Mouse (Mus musculus) hematopoietic stem cell, adult 5-6 weeks (primary cell): Measurements from ENCODE around the gene Cnpy1. TPM values are rescaled to one million over a fixed set of nuclear protein-coding genes. Genes with fewer than 3 reads are reported as not detected.

Source experiments
- ATAC-seq, 2 experiments: fragments of 125-278 bp in 1 of 2; replicated peaks in 1 of 2; 2 replicates each; pipeline ENCODE4 v1.8.0; 2016 to 2017; ENCODE audit warnings: inconsistent platforms in 2 of 2, mild to moderate bottlenecking in 2 of 2, moderate number of reproducible peaks in 2 of 2, low read depth in 1 of 2, moderate TSS enrichment in 1 of 2; ENCODE audit not compliant: low FRiP score in 2 of 2, poor library complexity in 2 of 2, severe bottlenecking in 2 of 2, insufficient read depth in 1 of 2, low TSS enrichment in 1 of 2
- total RNA-seq: library from RNA; stranded (forward); fragments of 172-1452, 232-1000 nt; gene quantifications from 2 replicates; pipeline ENCODE4 v1.2.3, GENCODE M21; 2017

Gene Cnpy1
- total RNA-seq, 1 experiment from 2014 or later = not detected

DNA sequence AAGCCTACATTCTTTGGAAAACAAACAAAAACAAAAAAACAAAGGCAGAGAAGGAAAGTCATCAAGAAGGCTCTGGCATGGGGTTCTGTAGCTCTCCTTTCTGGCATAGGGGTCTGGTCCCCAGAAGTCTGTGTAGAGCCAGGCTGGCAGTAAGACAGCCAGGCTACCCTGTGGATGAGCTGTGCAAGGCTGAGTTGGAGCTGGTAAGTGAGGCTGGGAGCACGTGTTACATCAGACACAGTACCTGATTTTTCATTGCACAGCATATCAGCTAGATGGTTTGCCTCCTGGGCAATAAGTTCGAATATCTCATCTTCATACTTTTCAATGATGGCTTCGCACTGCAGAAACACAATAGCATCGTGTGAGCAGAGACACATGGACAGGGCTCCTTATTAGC, 38.6 kb downstream of the Cnpy1 start:
- no peak for ATAC-seq

DNA sequence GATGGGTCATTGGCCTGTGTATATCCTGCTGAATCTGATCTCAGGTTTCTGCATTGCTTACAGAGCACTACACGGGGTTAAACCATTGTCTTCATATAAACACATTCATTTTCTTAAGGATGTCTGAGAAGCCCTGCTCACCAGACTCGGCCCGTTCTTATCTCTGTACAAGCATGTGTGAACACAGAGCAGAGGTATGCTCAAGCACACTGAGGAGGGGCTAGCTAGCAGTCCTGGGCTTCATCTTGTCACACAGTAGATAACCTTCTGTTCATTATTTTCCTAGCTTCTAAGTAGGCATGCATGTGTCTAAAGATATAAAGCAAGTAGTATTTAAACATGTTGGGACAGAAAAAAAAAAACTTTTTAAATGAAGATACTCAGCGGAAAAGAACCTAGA, 39.2 kb downstream of the Cnpy1 start:
- no peak for ATAC-seq

DNA sequence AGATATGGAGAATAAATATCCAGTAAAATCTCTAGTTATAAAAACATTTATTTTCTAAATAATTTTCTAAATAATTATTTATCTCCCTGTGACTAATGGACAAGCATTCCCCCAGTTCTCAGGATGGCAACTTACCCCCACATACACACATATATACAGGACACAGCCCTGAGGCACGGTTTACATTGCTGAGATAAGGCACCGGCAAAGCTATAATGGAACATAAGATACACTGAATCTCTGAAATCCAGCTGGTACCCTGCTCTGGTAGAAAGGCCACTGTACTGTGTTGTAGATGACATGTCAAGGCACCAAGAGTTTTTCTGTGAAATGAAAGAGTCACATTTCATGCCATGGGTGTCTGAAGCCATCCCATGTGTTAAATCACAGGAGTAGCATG, 40.9 kb downstream of the Cnpy1 start:
- ATAC-seq = no peak

DNA sequence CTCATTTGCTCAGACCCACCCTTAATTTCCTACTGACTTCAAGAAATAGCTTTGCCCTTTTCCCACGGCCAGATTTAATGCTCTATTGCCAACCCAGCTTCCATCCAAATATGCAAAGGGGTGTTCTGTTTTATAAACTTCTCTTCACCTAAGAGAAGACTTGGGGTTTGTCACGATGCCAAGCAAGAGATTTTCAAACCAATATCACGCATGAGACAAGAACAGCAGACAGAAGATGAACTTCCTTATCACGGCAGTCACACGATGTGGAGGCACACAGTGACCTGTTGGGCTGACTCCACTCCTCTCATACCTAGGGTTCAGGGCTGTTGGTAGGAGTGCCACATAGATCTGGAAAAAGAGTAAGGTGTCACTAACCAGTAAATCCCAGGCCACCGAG, 42.5 kb downstream of the Cnpy1 start:
- ATAC-seq = no peak

DNA sequence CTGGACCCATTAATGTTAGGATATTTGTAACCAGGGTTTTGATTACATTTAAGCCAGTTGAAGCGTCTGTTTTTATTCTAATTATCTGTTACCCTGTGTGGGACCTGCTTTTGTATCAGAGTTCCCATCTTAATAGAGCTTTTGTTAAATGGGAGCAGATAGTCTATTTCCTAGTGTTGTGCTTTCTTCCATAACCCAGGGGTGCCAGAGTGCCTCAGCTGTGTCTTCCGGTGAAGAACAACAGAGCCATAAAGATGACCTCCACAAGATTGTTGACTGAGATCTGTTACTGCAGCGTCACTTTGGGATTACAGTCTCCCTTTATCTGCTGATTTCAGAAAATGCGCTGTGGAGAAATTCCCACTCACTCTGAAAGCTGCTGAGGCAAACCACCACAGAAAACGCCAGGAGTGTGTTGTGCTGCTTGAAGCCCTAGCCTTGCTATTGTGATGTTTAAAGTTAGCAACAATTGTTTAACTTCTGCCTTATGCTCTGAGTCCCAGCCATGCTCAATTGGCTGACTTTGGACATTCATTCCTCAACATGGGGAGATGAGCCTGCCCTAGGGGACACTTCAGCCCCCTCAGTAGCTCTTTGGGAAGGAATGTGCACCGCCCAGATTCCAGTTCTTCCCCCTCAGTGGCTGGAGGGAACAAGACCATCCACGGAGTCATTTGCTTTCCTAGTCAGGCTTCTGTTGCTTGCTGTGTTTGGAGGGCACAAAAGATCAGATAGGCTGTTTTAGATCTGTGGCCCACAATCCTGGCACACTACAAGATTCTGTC, 46.3 kb downstream of the Cnpy1 start:
- ATAC-seq = no peak

DNA sequence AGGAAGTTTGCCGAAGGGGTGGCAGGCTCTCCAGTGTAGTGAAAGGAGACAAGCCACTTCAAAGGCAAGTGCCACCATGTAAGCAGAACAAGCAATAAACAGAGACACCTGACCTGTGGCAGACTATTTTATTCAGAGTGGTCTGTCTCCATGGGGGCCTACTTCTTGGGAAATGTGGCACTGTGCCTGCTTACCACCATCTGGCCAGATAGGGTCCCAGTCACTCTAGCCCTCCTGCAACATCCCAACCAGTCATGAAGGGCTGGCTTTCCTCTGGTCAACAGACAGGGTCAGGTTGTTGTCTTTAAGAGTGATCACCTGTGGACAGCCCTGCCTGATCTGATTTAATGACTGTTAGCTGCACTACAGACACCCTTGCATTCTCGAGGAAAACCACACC, 50.1 kb downstream of the Cnpy1 start:
- ATAC-seq = no peak

DNA sequence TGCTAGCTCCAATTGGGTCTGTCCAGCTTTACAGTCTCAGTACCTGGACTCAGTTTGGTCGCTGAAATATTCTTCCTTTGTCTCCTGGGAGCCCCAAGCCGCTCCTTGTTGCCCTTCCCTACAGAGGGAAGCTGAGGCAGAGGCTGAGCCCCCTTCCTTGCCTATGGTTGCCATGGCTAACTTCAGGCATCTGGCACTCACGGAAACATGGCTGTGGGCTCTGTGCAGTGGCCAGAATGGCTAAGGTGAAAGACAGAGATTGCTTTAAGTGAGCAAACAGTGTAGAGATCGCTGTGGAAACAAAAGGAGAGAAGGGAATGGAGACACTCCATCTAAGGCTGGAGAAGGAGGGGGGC, 53.5 kb downstream of the Cnpy1 start:
- ATAC-seq = no peak

DNA sequence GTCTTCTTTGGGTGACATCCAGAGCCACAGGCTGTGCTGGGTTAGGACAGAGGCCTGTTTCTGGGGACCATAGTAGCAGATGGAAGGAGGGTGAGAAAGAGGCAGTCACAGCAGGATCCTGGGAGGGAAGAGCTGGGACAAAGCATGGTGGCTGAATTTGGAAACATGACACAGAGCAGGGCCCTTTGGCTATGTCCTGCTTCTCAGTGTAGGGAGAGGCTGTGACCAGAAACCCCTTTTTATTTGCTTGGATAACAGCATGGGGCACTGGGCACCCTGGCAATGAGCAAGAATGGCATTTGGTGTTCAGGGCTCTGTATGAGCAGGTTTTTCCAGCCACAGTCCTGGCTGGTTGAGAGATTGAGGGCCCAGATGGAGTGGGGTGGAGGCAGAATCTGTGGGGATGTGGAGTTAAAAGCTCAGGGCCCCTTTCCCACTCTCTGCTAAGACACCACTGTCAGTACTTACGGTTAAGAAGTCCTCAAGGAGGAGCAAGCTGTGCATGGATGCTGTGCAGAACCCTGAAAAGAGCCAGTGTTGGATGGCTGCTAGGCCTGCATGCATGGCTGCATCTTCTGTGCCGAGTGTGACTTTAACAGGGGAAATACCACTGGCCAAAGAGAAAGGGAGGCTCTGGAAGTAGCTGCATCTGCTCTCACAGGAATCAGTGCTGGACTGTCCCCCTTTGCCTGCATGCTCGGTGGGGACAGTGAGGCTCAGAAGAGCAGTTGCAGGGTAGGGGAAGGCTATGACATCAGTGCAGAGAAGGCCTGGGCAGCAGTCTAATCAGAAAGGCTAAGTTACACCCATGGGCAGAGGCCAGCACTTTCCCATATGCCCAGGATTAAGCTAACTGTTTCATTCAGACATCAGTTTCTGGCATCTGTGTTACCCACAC, 54.2 kb downstream of the Cnpy1 start:
- no peak for ATAC-seq

DNA sequence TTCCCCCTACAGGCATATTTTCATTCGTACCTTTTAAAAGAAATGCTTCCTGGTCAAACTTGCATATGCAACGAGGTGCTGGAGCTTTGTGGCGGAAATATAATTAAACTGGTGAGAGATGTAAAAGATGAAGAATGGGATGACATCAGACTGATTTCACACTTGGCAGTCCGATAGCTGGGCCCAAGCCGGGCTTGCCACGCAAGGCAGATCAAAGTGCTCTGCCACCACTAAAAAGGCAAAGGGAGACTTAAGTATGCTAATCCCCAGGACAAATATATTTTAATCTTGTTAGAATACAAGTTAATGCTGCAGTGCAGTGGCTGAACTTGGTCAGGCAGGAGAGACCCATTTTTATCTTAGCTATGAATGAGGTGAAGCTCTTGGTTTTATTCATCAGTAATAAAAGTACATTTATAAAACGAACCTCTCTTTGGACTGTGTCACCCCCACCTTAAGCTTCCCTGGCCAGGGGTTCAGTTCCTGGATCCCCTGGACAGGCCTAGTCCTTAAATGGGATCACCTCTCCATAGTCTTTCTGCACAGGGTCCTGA, 66.3 kb downstream of the Cnpy1 start:
- no peak for ATAC-seq

DNA sequence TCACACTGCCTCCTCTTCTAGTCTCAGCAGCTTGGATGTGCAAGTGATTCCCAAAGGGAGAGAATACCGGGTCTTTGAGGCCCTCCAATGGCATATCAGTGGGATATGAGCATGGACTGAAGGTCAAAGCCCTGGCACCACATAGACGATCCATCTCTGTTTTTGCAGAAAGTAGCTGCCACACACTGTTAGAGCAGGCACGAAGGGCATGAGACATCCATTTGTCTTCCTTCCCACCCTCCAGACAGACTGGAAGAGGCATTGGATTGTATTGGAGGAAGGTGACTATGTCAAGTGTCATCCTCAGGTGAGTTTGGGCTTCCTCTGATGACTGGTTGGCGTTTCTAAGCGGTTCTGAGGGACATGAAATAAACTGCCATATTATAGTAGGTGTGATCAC, 67.3 kb downstream of the Cnpy1 start:
- ATAC-seq = no peak

DNA sequence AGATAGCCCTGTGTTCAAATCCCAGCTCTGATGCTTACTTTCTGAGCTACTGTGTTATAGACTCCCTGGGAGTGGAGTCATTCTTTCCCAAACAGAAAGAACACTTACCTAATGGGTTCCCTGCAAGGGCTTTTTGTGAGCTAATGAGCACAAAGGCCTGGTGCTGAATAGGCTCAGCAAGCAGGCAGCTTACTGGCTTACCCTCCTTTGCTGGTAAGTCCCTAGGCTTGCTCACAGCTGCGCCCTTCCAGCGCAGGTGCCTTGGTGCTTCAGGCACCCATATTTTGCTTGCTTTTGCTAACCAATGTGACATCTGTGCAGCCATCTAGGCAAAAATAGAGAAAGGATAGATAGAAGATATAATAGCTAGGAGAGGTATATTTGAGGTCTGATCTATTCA, 69.0 kb downstream of the Cnpy1 start:
- no peak for ATAC-seq

DNA sequence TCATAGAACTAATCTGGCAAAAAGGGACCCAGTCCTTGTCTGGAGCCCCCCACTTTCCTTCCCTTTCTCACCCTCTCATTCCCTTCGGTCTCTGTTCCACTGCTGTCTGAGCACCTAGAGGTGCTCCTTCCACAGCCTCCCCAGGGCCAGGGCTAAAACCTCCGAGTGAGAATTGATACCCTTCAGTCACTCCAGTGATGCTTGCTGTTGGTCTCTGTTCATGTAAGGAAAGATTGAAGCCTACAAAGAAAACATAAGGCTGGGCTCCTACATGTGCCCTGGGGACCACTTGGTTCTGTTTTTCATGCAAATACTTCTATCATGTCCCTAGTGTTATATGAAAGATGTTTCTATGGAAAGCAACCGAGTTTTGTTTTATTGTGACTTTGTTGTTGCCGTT, 69.6 kb downstream of the Cnpy1 start:
- no peak for ATAC-seq

DNA sequence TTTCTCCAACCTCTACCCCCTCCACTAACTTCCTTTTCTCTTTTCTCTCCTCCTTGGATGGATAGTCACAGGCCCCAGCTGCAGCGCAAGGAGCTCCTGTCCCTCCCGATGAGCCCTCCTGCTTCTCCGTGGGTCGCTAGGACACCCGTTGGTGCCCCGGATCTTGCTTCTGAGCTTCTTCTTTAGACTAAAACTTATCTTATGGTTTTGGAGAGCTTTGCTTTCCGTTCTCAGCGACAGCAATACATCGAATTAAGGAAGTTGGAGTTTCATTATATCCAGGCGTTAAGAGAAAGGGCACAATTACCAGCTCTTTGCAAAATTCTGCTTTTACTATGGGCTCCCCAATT, 70.1 kb downstream of the Cnpy1 start:
- ATAC-seq = no peak

DNA sequence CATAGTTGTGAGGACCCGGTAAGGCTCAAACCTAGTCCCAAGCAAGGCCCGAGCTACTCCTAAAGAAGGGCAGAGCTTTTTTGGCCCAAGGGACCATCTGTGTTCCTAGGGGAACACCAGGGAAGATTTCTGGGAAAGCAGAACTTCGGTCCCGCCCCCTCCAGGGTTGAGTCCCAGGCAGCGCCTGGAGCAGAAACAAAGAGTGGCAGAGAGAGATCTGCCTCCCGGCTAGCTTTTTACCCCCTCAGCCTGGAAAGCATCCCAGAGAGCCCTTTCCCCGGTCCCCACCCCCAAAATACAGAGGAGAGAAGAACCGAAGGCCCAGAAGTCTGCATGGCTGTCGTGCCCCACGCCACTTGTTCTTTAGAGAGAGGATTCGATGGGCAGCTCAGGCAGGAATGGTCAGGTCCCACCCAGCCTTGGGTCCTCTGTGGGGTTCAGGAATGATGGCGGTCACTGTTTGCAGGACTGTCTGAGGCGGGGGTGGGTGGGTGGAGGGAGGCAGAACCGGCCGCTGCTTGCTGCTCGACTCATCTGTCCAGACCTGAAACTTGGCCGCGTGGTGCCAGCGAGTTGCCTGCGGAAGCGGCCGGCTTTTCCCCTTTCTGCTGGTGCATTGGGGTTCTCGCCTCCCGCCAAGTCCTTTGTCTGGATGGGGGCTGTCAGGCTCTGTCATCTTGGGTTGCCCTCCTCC, 70.6 kb downstream of the Cnpy1 start:
- no peak for ATAC-seq

DNA sequence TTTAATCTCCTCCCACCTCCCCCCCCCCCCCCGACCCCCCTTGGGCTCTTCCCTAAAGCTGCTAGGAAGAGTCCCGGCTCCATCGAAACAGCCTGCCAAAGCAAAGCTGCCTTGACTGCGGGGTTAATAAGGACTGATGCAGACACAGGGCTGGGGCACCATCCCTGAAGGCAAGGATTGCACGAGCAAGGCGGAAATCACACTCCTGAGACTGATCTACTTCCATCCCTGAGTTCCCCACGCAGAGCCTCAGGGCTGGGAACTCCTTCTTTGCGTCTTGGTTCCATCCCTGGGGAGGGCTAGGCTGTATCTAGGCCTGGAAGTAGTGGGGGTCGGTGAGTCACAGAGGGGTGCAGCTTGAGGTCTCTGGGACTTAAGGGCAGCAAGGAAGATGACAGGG, 71.5 kb downstream of the Cnpy1 start:
- no peak for ATAC-seq

DNA sequence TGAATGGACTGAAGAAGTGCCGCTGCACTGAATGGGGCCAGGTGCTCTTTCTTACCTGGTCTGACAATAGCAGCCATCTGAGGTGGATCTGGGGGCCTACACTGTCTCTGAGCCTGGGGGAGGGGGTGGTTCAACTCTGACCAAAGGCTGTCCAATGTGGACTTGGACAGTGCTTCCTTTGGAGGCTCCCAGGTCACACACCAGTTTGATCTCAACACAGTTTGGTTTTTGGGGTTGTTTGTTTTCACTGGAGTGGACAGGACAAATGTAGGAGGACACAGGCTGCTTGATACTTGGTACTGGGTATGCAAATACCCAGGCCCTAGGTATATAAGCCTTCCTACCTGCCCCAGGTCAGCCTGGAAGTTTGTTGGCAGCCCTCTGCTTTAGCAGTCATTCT, 71.9 kb downstream of the Cnpy1 start:
- ATAC-seq = no peak

DNA sequence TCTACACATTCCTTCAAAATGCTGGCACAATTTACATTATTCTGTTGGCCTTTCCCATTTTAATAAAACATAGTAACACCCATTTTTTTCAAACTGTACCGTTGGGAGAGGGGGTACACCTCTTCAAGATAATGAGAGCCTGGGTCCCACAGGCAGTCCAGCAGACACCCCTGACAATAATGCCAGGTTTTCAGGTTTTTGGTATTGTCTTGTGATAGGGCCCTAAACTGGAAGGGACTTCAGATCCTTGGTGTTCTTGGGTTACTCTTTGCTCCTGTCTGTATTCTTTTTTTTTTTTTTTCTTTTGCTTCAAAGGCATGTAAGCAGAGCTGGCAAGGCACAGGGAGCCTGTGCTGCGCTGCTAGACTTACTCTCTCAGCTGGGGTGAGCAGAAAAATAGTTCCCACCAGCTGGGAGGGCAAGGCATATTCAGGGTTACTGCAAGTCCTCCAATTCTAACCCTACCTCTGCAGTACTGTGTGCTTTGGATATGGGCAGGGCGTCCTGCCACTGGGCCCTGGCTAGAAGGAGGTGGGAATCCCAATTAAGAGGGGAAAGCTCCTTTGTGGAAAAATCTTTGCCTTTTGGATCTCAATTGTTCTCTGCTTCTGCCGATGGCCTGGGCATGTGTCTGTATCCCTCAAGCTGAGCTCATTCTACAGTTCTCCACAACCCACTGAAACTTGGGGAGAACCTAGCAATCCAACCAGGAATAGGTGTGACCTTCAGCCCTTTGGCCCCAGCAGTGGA, 72.5 kb downstream of the Cnpy1 start:
- no peak for ATAC-seq
